Mouse (Mus musculus): ENCODE measurements around the gene Gle1.

Gle1 gene

DNA sequence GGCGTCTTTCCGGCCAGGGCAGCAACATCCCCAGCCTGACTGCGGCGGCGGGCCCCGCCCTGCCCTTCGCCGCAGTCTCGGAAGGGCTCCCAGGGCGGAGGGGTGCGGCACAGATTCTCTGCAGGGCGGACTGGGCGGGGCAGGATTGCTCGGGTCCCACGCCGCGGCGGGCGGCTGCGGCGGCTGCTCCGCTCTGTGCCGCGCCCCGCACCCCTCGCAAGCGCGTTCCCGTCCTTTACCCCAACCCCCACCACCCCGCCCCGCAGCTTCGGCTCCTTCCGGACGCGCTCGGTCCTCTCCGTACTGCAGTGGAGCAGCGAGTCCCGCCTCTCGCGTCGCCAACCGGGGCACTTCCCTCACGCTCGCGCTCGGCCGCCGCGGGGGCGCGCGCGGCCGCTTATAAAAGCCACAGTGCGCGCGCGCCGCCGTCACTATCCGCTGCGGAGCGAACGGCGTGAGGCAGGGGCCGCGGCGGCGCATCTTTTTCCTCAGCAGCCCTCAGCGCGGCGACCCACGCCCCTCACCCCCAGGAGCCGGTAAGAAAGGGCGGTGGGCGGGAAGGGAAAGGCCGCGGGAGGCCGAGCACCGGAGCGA lies 30.1 kb downstream of the Gle1 start, which contains the start of gene Sptan1:
Gene Sptan1 (plus strand): TSS at position 311 of the 594 bp plus-strand sequence.
- DNase-seq = peak; percentile 92

DNA sequence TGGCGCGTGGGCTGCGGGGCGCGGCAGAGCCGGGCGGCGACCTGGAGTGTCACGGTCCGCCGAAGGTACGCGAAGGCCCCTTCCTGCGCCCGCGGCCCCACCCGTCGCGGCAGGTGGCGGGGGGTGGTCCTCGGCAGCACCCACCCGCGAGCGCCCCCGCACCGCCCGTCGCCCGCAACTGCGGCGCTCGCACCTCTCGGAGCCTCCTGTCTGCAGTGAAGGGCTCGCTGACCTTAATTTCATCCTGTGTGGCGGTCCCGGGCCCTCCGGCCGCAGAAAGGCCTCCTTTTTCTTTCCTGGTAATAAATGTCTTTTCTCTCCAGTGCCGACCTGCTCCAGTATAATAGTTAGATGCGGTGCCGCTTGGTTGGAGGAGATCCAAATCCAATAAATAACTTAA lies 30.7 kb downstream of the Gle1 start:
- DNase-seq = peak; percentile 53 to 56

DNA sequence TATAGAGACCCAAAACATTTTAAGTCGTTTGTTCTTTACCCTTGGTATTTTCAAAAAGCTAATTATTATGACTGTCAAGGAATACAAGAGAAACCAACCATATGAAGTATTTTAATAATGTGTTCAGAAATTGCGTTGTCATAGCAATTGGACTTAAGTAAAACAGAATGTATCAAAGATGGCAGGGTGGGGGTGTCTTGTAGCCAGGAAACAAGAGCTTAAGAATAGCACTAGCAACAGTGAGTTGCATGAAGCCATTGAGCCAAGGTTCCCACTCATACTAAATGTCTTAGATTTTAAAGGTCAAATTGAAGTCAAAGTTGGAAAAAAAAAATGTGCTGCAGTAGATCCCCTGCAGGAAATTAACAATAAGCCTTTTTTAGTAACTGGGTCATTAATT lies 31.6 kb downstream of the Gle1 start:
- DNase-seq = no peak

DNA sequence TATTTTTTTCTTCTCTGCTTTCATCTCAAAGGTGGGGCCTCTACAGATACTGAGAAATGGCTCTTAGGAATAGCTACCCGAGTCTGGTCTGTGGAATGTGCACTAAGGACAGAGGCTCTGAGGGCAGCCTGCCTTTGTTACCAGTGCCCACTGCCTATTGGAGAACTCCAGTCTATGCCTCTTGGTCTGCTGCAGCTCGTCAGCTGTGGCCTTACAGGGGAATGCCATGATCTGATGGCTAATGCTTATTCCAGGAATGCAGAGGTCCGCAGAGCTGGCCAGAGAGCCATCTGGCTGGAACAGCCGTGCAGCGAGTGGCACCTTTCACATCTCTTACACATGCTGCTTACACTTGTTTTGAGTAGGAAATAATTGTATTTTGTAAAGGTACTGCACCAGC lies 32.5 kb downstream of the Gle1 start:
- DNase-seq = no peak

DNA sequence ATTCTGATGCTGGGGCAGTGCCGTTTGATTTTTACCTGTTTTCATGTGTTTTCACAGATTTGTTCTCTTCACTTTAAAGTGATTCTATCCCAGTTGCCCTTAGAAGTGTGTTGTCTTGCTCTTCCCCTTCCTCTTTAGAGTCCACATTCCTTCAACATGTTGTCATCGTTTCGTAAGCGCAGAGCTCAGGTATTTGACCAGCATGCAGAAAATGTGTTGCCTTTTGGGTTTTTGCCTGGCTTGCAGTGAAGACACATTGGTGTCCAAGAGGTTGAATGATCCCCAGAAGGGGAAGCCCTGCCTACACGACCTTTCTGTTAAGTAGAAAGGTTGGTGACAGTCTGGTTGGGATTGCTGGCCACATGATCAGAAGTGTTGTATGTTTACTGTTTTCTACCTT lies 33.4 kb downstream of the Gle1 start:
- no peak for DNase-seq

DNA sequence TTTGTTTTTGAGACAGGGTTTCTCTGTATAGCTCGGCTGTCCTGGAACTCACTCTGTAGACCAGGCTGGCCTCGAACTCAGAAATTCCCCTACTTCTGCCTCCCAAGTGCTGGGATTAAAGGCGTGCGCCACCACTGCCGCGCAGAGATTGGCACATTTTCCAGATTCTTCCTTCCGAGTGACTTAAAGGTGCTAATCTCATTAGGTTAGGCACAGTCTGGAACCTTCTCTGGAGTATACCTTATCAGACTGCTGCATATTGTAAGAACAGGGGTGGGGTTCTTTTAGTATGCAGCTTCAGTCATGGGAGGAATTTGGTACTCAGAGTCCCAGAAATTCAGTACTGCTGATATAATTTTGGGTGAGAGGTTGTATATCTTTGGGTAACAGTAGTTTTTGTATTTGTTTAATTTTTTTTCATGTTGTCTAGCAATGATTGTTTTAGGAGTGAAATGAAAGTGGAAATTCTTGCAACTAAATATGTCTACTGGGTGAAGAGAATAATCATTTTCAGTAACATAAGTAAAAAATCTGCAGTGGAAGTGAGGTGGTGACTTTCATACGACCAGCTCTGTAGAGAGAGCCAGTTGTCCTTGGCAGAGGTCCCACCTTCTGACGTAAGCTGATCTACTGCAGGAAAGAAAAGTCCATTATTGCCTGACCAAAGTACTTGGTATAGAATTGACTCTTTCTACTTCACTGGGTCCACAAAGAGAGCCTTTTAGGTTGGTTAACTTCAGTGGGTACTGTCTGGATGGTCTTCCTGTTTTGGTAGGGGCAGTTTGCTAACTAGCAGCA lies 36.8 kb downstream of the Gle1 start:
- DNase-seq = no peak

DNA sequence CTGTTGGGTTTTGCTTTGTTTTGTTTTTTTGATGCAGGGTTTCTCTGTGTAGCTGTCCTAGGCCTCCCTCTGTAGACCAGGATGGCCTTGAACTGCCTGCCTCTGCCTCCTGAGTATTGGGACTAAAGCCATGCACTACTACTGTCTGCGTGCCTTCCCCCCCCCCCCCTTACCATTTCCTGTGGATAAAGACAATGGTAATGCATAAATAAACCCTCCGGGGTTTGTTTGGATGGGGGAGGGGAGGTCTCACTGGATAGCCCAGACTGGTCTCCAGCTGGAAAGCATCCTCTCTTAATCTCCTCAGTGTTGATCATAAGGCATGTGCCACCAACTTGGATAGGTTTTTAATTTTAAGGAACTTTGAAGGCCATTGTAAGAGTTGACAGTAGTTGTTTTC lies 38.3 kb downstream of the Gle1 start:
- no peak for DNase-seq

DNA sequence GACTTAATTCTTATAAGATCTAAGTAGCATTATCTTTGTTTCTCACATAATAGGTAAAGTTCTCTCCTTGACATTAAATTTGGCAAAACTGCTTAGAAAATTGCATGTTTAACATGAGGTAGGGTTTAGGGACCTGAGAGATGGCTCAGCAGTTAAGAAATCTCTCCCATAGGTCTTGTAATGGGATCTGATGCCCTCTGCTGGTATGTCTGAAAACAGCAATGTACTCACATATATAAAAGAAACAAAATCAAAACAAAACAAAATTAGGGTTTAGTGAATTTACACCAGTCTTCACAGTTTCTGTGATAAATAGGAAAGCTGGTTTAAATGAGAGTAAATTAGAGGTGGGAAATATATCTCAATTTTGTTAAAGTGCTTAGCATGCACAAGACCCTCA lies 42.1 kb downstream of the Gle1 start:
- no peak for DNase-seq

DNA sequence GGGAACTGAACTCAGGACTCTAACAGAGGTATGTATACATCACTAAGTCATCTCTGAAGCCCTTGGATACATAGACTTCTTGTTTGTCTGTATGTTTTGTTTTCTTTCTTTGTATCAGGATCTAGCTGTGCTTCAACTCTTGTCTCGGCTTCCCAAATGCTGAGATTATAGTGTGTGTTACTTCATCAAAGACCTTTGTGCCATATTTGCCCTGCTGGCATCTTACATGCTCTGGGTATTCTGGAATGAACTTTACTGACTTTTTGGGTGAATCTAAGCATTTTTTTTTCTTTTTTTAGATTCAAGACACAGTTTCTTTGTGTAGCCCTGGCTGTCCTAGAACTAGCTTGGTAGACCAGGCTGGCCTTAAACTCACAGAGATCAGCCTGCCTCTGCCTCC lies 45.4 kb downstream of the Gle1 start:
- DNase-seq = no peak

DNA sequence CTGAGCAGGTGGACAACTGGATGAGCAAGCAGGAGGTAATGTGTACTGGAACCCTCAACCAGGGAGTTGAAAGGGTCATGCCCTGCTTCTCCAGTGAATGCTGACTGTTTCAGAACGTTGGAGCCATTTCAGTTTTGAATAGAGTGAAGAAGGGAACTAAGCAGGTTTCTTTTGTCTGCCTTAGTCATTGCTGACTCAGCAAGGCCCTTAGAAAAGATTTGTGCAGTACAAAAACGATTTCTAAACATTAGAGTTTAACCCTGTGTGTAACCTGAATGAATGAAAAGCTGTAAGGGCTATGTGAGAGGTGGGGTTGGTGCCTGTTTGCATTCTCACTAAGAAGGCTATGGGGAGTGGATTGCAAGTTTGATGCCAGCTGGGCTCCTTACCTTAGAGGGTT lies 56.7 kb downstream of the Gle1 start:
- no peak for DNase-seq

DNA sequence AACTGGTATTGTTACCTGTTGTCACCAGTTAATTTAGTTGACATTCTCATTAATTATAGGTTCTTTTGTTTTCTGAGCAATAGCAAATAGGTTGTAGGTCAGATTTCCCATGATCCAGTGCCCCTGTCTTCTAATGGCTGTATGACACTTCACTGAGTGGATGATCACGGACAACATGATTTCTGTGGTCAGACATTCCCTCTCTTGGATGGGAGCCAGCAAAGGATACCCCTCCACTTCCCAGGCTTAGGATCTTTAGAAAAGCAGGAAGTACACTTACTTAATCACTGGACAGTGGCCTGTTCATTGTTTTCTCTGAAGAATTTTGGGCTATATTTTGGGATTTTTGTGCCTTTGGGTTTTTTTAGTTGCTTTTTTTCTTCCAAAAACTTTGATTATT lies 73.9 kb downstream of the Gle1 start:
- DNase-seq = no peak
